Mouse (Mus musculus): ENCODE data around the gene Aspm.

The Aspm gene

DNA sequence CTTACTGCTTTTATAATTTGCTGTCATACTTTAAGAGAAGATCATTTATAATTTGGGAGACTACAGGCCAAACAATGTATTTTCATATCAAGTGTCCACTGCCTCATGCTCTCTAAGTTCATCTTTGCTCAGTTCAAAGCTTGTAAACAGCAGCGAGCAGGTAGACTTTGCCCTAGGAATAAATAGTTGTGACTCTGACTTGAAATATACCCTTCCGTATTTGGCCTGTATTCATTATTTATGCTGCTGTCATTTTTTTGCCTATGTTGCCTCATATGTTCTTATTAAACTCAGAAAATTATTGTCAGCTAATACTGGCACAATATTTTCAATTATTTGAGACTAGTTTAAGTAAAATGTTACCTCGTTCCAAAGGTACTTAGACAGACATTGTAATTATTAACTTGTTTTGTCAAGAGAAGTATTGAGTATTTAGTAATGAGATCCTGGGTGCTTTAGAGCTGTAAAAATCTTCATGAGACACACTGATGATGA, 46.7 kb downstream of the Aspm start, which contains the start of gene F13b:
TSS of gene F13b (plus strand) at position 445 of the 495 bp plus-strand sequence.
- no peak for DNase-seq (ENCODE audit: low spot score in 2 of 2)

DNA sequence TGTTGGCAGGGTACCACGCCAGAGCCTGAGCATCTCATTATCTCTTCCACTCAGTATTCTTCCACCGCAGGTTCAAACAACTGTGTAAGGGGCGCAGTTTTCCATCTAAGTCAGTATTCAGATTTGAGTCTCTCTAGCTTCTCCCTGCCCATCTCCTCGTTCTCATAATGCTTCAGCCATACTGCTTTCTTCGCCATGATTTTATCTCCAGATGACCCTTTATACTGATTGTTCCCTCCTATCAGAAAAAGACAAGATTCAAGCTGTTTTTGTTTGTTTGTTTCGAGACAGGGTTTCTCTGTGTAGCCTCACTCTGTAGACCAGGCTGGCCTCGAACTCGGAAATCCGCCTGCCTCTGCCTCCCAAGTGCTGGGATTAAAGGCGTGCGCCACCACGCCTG, 60.0 kb downstream of the Aspm start:
- DNase-seq (ENCODE audit: low spot score in 2 of 2): no peak

All from urinary bladder, postnatal 36 days (tissue).